Mouse (Mus musculus) cerebellum, adult 9-10 months (tissue): ENCODE measurements at regions not wholly inside any gene's neighbourhood (a gene's known extent, or its start where the extent isn't known, plus 50 kb on each side); places are given as distances from the start of the nearest gene placed in this dataset.
A peak's percentile ranks its signal among the peaks of the same experiment; 100 is the strongest.
"Not testable (repeated sequence)": the region's sequence is repeated elsewhere in the genome, so short reads cannot be mapped to it uniquely, and the experiment has no call there.

Source experiments
- DNase-seq: peaks from one replicate; pipeline ENCODE4 v3.0.0; 2022

GRCm38 (mm10) chr1:150160314-150160713 lies 60.5 kb downstream of the Ptgs2 start:
- no peak for DNase-seq

GRCm38 (mm10) chr1:150164890-150165596 lies 65.2 kb downstream of the Ptgs2 start:
- DNase-seq = no peak

GRCm38 (mm10) chr1:150165597-150165973 lies 65.8 kb downstream of the Ptgs2 start:
- DNase-seq = no peak

GRCm38 (mm10) chr1:150167172-150167571 lies 67.3 kb downstream of the Ptgs2 start:
- DNase-seq = no peak

GRCm38 (mm10) chr1:150174204-150174603 lies 74.4 kb downstream of the Ptgs2 start:
- DNase-seq = no peak

GRCm38 (mm10) chr1:150177029-150177740 lies 77.4 kb downstream of the Ptgs2 start:
- no peak for DNase-seq

- no peak for DNase-seq
Observed at GRCm38 (mm10) chr1:150202022-150202421, 102.2 kb downstream of the Ptgs2 start.

- no peak for DNase-seq
Observed at GRCm38 (mm10) chr1:150212454-150212853, 106.8 kb upstream of the Pdc start.

- no peak for DNase-seq
Observed at GRCm38 (mm10) chr1:150216672-150217071, 102.5 kb upstream of the Pdc start.

GRCm38 (mm10) chr1:150218802-150219201 lies 100.4 kb upstream of the Pdc start:
- DNase-seq = no peak

- DNase-seq = no peak
Observed at GRCm38 (mm10) chr1:150225529-150225928, 93.7 kb upstream of the Pdc start.

- not testable (repeated sequence) for DNase-seq
Observed at GRCm38 (mm10) chr1:150239504-150239903, 79.7 kb upstream of the Pdc start.

GRCm38 (mm10) chr1:150240110-150240509 lies 79.1 kb upstream of the Pdc start:
- DNase-seq = no peak

GRCm38 (mm10) chr1:150241153-150241552 lies 78.1 kb upstream of the Pdc start:
- DNase-seq = no peak

- DNase-seq = no peak
Observed at GRCm38 (mm10) chr1:150242108-150242507, 77.1 kb upstream of the Pdc start.

- no peak for DNase-seq
Observed at GRCm38 (mm10) chr1:150244916-150245315, 74.3 kb upstream of the Pdc start.

GRCm38 (mm10) chr1:150251422-150251821 lies 67.8 kb upstream of the Pdc start:
- DNase-seq = no peak

- DNase-seq = no peak
Observed at GRCm38 (mm10) chr1:150251876-150252275, 67.3 kb upstream of the Pdc start.

GRCm38 (mm10) chr1:150257596-150257995 lies 61.6 kb upstream of the Pdc start:
- DNase-seq = no peak

GRCm38 (mm10) chr1:150260355-150260754 lies 58.9 kb upstream of the Pdc start:
- DNase-seq = no peak

- peak; percentile 5 for DNase-seq
Observed at GRCm38 (mm10) chr1:150266502-150266901, 52.7 kb upstream of the Pdc start.

GRCm38 (mm10) chr1:150267003-150267402 lies 52.2 kb upstream of the Pdc start:
- DNase-seq = no peak
